Mouse (Mus musculus): ENCODE measurements at regions not wholly inside any gene's neighbourhood (a gene's known extent, or its start where the extent isn't known, plus 50 kb on each side); places are given as distances from the start of the nearest gene placed in this dataset.
"Not testable (repeated sequence)": the region's sequence is repeated elsewhere in the genome, so short reads cannot be mapped to it uniquely, and the experiment has no call there.

- no peak for DNase-seq
Observed at GRCm38 (mm10) chr3:22285904-22286303, 209.5 kb downstream of the Tbl1xr1 start.

- no peak for DNase-seq
Observed at GRCm38 (mm10) chr3:22293466-22293865, 217.0 kb downstream of the Tbl1xr1 start.

- not testable (repeated sequence) for DNase-seq
Observed at GRCm38 (mm10) chr3:22294081-22294480, 217.6 kb downstream of the Tbl1xr1 start.

- DNase-seq: not testable (repeated sequence)
Observed at GRCm38 (mm10) chr3:22296925-22297324, 220.5 kb downstream of the Tbl1xr1 start.

GRCm38 (mm10) chr3:22297831-22298230 is 221.4 kb downstream of the Tbl1xr1 start:
- DNase-seq: not testable (repeated sequence)

GRCm38 (mm10) chr3:22300553-22300952 is 224.1 kb downstream of the Tbl1xr1 start:
- no peak for DNase-seq

- no peak for DNase-seq
Observed at GRCm38 (mm10) chr3:22301991-22302517, 225.6 kb downstream of the Tbl1xr1 start.

GRCm38 (mm10) chr3:22304145-22304544 is 227.7 kb downstream of the Tbl1xr1 start:
- no peak for DNase-seq

- DNase-seq: peak; percentile 9
Observed at GRCm38 (mm10) chr3:22306624-22307023, 230.2 kb downstream of the Tbl1xr1 start.

GRCm38 (mm10) chr3:22308962-22309361 is 232.5 kb downstream of the Tbl1xr1 start:
- DNase-seq: peak; percentile 70

GRCm38 (mm10) chr3:22316466-22317185 is 240.2 kb downstream of the Tbl1xr1 start:
- DNase-seq: no peak

GRCm38 (mm10) chr3:22320425-22320824 is 244.0 kb downstream of the Tbl1xr1 start:
- DNase-seq: not testable (repeated sequence)

- no peak for DNase-seq
Observed at GRCm38 (mm10) chr3:22331240-22331639, 254.8 kb downstream of the Tbl1xr1 start.
